Mouse (Mus musculus) embryonic stem cell, embryonic (primary cell): ENCODE data around the gene Hemk1.

Source experiments
- CTCF ChIA-PET, 4 experiments: fragments of 300-600 bp in 2 of 4; fragments of 350-600 bp in 2 of 4; sonication (Branson Sonifier 250); formaldehyde crosslinking; loops; one replicate each; lab custom pipeline; 2022; ENCODE audit warnings: inconsistent platforms in 2 of 4; lab: Charles Lee
- POLR2A ChIA-PET, 4 experiments: fragments of 300-600 bp in 2 of 4; fragments of 350-600 bp in 2 of 4; sonication (Branson Sonifier 250); formaldehyde crosslinking; loops; one replicate each; lab custom pipeline; 2022; ENCODE audit warnings: antibody characterized with exemption in 4 of 4, inconsistent platforms in 1 of 4; lab: Charles Lee

Gene Hemk1

GRCm38 (mm10) chr9:107338172-107338883 lies at the start of gene Hemk1:
TSS of gene Hemk1 (minus strand) at chr9:107338350.
- CTCF ChIA-PET, result interaction anchor here in 3 of 4 experiments (0.6 to 4.0 kb wide), 5 partner anchors 42 to 326 kb away, joined by 3 to 22 read pairs (median 3); partner anchors contain the start of gene Cish (in 1 of the 3)
- POLR2A ChIA-PET, result interaction anchor here in 3 of 4 experiments (0.5 to 1.9 kb wide), 4 partner anchors 42 to 312 kb away, joined by 3 to 8 read pairs (median 4); no protein-coding TSS in a partner anchor

GRCm38 (mm10) chr9:107387708-107388107 lies 49.6 kb upstream of the Hemk1 start:
- ChIA-PET CTCF (interaction anchor here in 3 of 4 experiments (1.0 to 4.7 kb wide), 9 partner anchors 10 to 258 kb away, joined by 3 to 48 read pairs (median 4); no protein-coding TSS in a partner anchor), POLR2A (interaction anchor here in 2 of 4 experiments (1.0 to 1.6 kb wide), 4 partner anchors 12 to 13 kb away, joined by 3 to 5 read pairs (median 4); partner anchors contain the start of gene Cacna2d2 (in 1 of the 2))

GRCm38 (mm10) chr9:107386722-107387121 lies 48.6 kb upstream of the Hemk1 start:
- ChIA-PET POLR2A (interaction anchor here in 3 of 4 experiments (0.6 to 1.6 kb wide), 9 partner anchors 12 to 536 kb away, joined by 3 to 5 read pairs (median 3); partner anchors contain the start of gene Cacna2d2 (in 2 of the 3)), CTCF (interaction anchor here (0.5 to 4.7 kb wide), 42 partner anchors 8 to 1399 kb away, joined by 3 to 48 read pairs (median 4); partner anchors contain the start of genes Mapkapk3 (in 2 of the 4), Cyb561d2 (in 1 of the 4), Nprl2 (in 1 of the 4) and Tusc2 (in 1 of the 4))

- ChIA-PET POLR2A (interaction anchor here in 1 of 4 experiments (1.0 kb wide), 1 partner anchor 9 kb away, joined by 3 read pairs; no protein-coding TSS in a partner anchor), CTCF (interaction anchor here in 3 of 4 experiments (0.6 to 4.7 kb wide), 5 partner anchors 10 to 86 kb away, joined by 3 to 48 read pairs (median 4); partner anchors contain the start of gene Cacna2d2 (in 1 of the 3))
These were observed 46.2 kb upstream of the Hemk1 start for GRCm38 (mm10) chr9:107384396-107384795.

- POLR2A ChIA-PET, result interaction anchor here in 2 of 4 experiments (0.6 to 0.9 kb wide), 2 partner anchors 9 to 172 kb away, joined by 3 read pairs; no protein-coding TSS in a partner anchor
- CTCF ChIA-PET, result interaction anchor here in 2 of 4 experiments (0.8 to 1.5 kb wide), 3 partner anchors 9 to 103 kb away, joined by 3 read pairs; no protein-coding TSS in a partner anchor
These were observed 43.6 kb upstream of the Hemk1 start for GRCm38 (mm10) chr9:107381723-107382122.

GRCm38 (mm10) chr9:107377961-107378512 lies 39.9 kb upstream of the Hemk1 start:
- CTCF ChIA-PET, result interaction anchor here in 2 of 4 experiments (0.6 to 1.3 kb wide), 6 partner anchors 9 to 146 kb away, joined by 3 to 7 read pairs (median 4); no protein-coding TSS in a partner anchor
- POLR2A ChIA-PET, result interaction anchor here in 2 of 4 experiments (0.6 to 1.5 kb wide), 3 partner anchors 11 to 930 kb away, joined by 3 to 6 read pairs (median 3); partner anchors contain the start of gene Cacna2d2 (in 1 of the 2)

GRCm38 (mm10) chr9:107375451-107375850 lies 37.3 kb upstream of the Hemk1 start:
- POLR2A ChIA-PET, result interaction anchor here in 3 of 4 experiments (0.8 to 2.3 kb wide), 13 partner anchors 9 to 484 kb away, joined by 3 to 8 read pairs (median 3); partner anchors contain the start of genes 6430571L13Rik (in 1 of the 3), Cacna2d2 (in 1 of the 3), Gnai2 (in 1 of the 3) and Manf (in 1 of the 3)
- CTCF ChIA-PET, result interaction anchor here (0.6 to 4.0 kb wide), 45 partner anchors 10 to 302 kb away, joined by 3 to 48 read pairs (median 4); partner anchors contain the start of genes Cacna2d2 (in 3 of the 4), 6430571L13Rik (in 2 of the 4), Hyal3 (in 1 of the 4) and Zmynd10 (in 1 of the 4)

- ChIA-PET CTCF (interaction anchor here (0.6 to 4.0 kb wide), 78 partner anchors 9 to 1239 kb away, joined by 3 to 48 read pairs (median 4); partner anchors contain the start of genes Cacna2d2 (in 3 of the 4), 6430571L13Rik (in 2 of the 4), Zmynd10 (in 2 of the 4) and Cyb561d2 (in 1 of the 4)), POLR2A (interaction anchor here (0.6 to 2.3 kb wide), 19 partner anchors 12 to 483 kb away, joined by 3 to 8 read pairs (median 3); partner anchors contain the start of genes 6430571L13Rik (in 2 of the 4), Cacna2d2 (in 1 of the 4), Gnai2 (in 1 of the 4) and Ifrd2 (in 1 of the 4))
These were observed 36.5 kb upstream of the Hemk1 start for GRCm38 (mm10) chr9:107374623-107375022.

GRCm38 (mm10) chr9:107372441-107372840 lies 34.3 kb upstream of the Hemk1 start:
- POLR2A ChIA-PET, result interaction anchor here in 2 of 4 experiments (0.9 to 1.0 kb wide), 2 partner anchors 17 to 114 kb away, joined by 3 read pairs; no protein-coding TSS in a partner anchor

GRCm38 (mm10) chr9:107370106-107370463 lies 31.9 kb upstream of the Hemk1 start:
- POLR2A ChIA-PET, result interaction anchor here in 1 of 4 experiments (1.1 to 2.7 kb wide), 2 partner anchors 9 to 242 kb away, joined by 3 to 8 read pairs; no protein-coding TSS in a partner anchor
- CTCF ChIA-PET, result interaction anchor here in 3 of 4 experiments (0.5 to 3.2 kb wide), 5 partner anchors 13 to 344 kb away, joined by 3 to 12 read pairs (median 11); no protein-coding TSS in a partner anchor

More at GRCm38 (mm10) chr9:107372441-107372840, 34.3 kb upstream of the Hemk1 start:
- CTCF ChIA-PET, result interaction anchor here in 3 of 4 experiments (0.6 to 4.0 kb wide), 5 partner anchors 9 to 180 kb away, joined by 3 to 48 read pairs (median 3); no protein-coding TSS in a partner anchor

- ChIA-PET POLR2A (interaction anchor here in 2 of 4 experiments (0.6 to 2.7 kb wide), 3 partner anchors 9 to 243 kb away, joined by 3 to 8 read pairs (median 4); no protein-coding TSS in a partner anchor), CTCF (interaction anchor here in 2 of 4 experiments (0.6 to 3.2 kb wide), 3 partner anchors 12 to 33 kb away, joined by 3 to 11 read pairs (median 4); no protein-coding TSS in a partner anchor)
These were observed 31.3 kb upstream of the Hemk1 start for GRCm38 (mm10) chr9:107369270-107370105.

- POLR2A ChIA-PET, result interaction anchor here in 1 of 4 experiments (1.7 kb wide), 1 partner anchor 208 kb away, joined by 4 read pairs; the partner anchor contains the start of gene Hyal1
- CTCF ChIA-PET, result interaction anchor here in 3 of 4 experiments (0.6 to 3.2 kb wide), 4 partner anchors 10 to 277 kb away, joined by 3 to 11 read pairs (median 8); no protein-coding TSS in a partner anchor
These were observed 30.2 kb upstream of the Hemk1 start for GRCm38 (mm10) chr9:107368302-107368701.

GRCm38 (mm10) chr9:107366644-107367043 lies 28.5 kb upstream of the Hemk1 start:
- ChIA-PET CTCF (interaction anchor here in 1 of 4 experiments (0.7 kb wide), 1 partner anchor 29 kb away, joined by 3 read pairs; no protein-coding TSS in a partner anchor), POLR2A (interaction anchor here in 1 of 4 experiments (1.6 kb wide), 1 partner anchor 70 kb away, joined by 3 read pairs; no protein-coding TSS in a partner anchor)

GRCm38 (mm10) chr9:107360989-107361388 lies 22.8 kb upstream of the Hemk1 start:
- ChIA-PET POLR2A (interaction anchor here in 3 of 4 experiments (0.8 to 2.0 kb wide), 6 partner anchors 8 to 118 kb away, joined by 3 to 8 read pairs (median 3); partner anchors contain the start of gene 6430571L13Rik (in 3 of the 3)), CTCF (interaction anchor here (0.5 to 1.6 kb wide), 13 partner anchors 9 to 785 kb away, joined by 3 to 4 read pairs (median 3); no protein-coding TSS in a partner anchor)

GRCm38 (mm10) chr9:107357651-107358050 lies 19.5 kb upstream of the Hemk1 start:
- ChIA-PET POLR2A (interaction anchor here in 2 of 4 experiments (0.5 to 0.7 kb wide), 3 partner anchors 17 to 508 kb away, joined by 3 to 7 read pairs (median 4); partner anchors contain the start of gene 6430571L13Rik (in 1 of the 2)), CTCF (interaction anchor here (0.5 to 3.5 kb wide), 39 partner anchors 9 to 723 kb away, joined by 3 to 19 read pairs (median 3); partner anchors contain the start of genes 6430571L13Rik (in 2 of the 4), Zmynd10 (in 2 of the 4), Cish (in 1 of the 4) and Tusc2 (in 1 of the 4))
